Mouse (Mus musculus): ENCODE measurements around the gene Olfr1129. TPM values are rescaled to one million over a fixed set of nuclear protein-coding genes. Genes with fewer than 3 reads are reported as not detected.
"Not testable (repeated sequence)": the region's sequence is repeated elsewhere in the genome, so short reads cannot be mapped to it uniquely, and the experiment has no call there.

Olfr1129 gene
- polyA plus RNA-seq (2015; fragmentation: Nextera tagmentation; extraction: Ambion mirVana): not detected in 2 replicates

GRCm38 (mm10) chr2:87573602-87574001 lies at the start of gene Olfr1129:
TSS of gene Olfr1129 (plus strand) at chr2:87573902.
- H3K9me3 ChIP-seq (ENCODE audit: control insufficient read depth, low read length); H3K27ac ChIP-seq (ENCODE audit: low read length); H3K4me2 ChIP-seq (ENCODE audit: low read length); H3K27me3 ChIP-seq (replicated peaks; ENCODE audit: control insufficient read depth, insufficient read depth, low read length); H3K9ac ChIP-seq (replicated peaks; ENCODE audit: low read depth, low read length); H3K4me3 ChIP-seq (replicated peaks; ENCODE audit: low read length); H3K4me1 ChIP-seq (replicated peaks; ENCODE audit: control insufficient read depth, insufficient read depth, low read length); ATAC-seq; H3K36me3 ChIP-seq (ENCODE audit: control insufficient read depth, insufficient read depth): not testable (repeated sequence)
- 74% methylated on average over 1 of the region's 1 CpGs for WGBS

GRCm38 (mm10) chr2:87525899-87526616 lies 47.6 kb upstream of the Olfr1129 start:
- H3K9ac ChIP-seq (replicated peaks; ENCODE audit: low read depth, low read length); H3K36me3 ChIP-seq (ENCODE audit: control insufficient read depth, insufficient read depth); H3K27ac ChIP-seq (ENCODE audit: low read length); H3K27me3 ChIP-seq (replicated peaks; ENCODE audit: control insufficient read depth, insufficient read depth, low read length); H3K9me3 ChIP-seq (ENCODE audit: control insufficient read depth, low read length); H3K4me1 ChIP-seq (replicated peaks; ENCODE audit: control insufficient read depth, insufficient read depth, low read length): not testable (repeated sequence)
- peak overlapping the region; percentile 35 for H3K4me3 ChIP-seq (replicated peaks; ENCODE audit: low read length)
- peak; percentile 71 for ATAC-seq
- peak overlapping the region; percentile 44 for H3K4me2 ChIP-seq (ENCODE audit: low read length)
- WGBS: 28% methylated on average over 38 of the region's 39 CpGs

- Histone ChIP-seq H3K4me3 (replicated peaks; ENCODE audit: low read length) (no peak within 1 kb of the TSS), H3K27me3 (replicated peaks; ENCODE audit: control insufficient read depth, insufficient read depth, low read length) (no peaks in the 10 kb centered on the region), H3K4me2 (ENCODE audit: low read length) (no peak within 1 kb of the TSS), H3K27ac (ENCODE audit: low read length) (no peak within 1 kb of the TSS), H3K36me3 (ENCODE audit: control insufficient read depth, insufficient read depth) (no peaks in the 10 kb centered on the region), H3K9ac (replicated peaks; ENCODE audit: low read depth, low read length) (no peak within 1 kb of the TSS), H3K9me3 (ENCODE audit: control insufficient read depth, low read length) (no peaks in the 10 kb centered on the region), H3K4me1 (replicated peaks; ENCODE audit: control insufficient read depth, insufficient read depth, low read length) (no peaks in the 10 kb centered on the region)
- no peak for ATAC-seq
These were observed 42.2 kb upstream of the Olfr1129 start, which contains the start of gene Olfr153 for GRCm38 (mm10) chr2:87531496-87531895. TSS of gene Olfr153 (plus strand) at chr2:87531796.

GRCm38 (mm10) chr2:87534826-87535225 lies 38.9 kb upstream of the Olfr1129 start:
- no peak overlapping the region for H3K4me2 ChIP-seq (ENCODE audit: low read length)
- 72% methylated on average over 2 of the region's 2 CpGs for WGBS

GRCm38 (mm10) chr2:87545442-87545841 lies 28.3 kb upstream of the Olfr1129 start, which contains the start of gene Olfr1128:
TSS of gene Olfr1128 (minus strand) at chr2:87545542.
- Histone ChIP-seq H3K9me3 (ENCODE audit: control insufficient read depth, low read length) (no peaks in the 10 kb centered on the region), H3K9ac (replicated peaks; ENCODE audit: low read depth, low read length) (no peak within 1 kb of the TSS), H3K4me2 (ENCODE audit: low read length) (no peak within 1 kb of the TSS), H3K36me3 (ENCODE audit: control insufficient read depth, insufficient read depth) (no peaks in the 10 kb centered on the region), H3K27me3 (replicated peaks; ENCODE audit: control insufficient read depth, insufficient read depth, low read length) (no peaks in the 10 kb centered on the region), H3K4me1 (replicated peaks; ENCODE audit: control insufficient read depth, insufficient read depth, low read length) (no peaks in the 10 kb centered on the region), H3K27ac (ENCODE audit: low read length) (no peak within 1 kb of the TSS), H3K4me3 (replicated peaks; ENCODE audit: low read length) (no peak within 1 kb of the TSS)
- 96% methylated on average over 1 of the region's 1 CpGs for WGBS
- no peak for ATAC-seq

More at GRCm38 (mm10) chr2:87534826-87535225, 38.9 kb upstream of the Olfr1129 start:
- Histone ChIP-seq H3K4me1 (replicated peaks; ENCODE audit: control insufficient read depth, insufficient read depth, low read length) (no peaks in the 10 kb centered on the region), H3K4me3 (replicated peaks; ENCODE audit: low read length) (no peak overlapping the region), H3K9ac (replicated peaks; ENCODE audit: low read depth, low read length) (no peak overlapping the region), H3K36me3 (ENCODE audit: control insufficient read depth, insufficient read depth) (no peaks in the 10 kb centered on the region), H3K27me3 (replicated peaks; ENCODE audit: control insufficient read depth, insufficient read depth, low read length) (no peaks in the 10 kb centered on the region), H3K27ac (ENCODE audit: low read length) (no peak overlapping the region), H3K9me3 (ENCODE audit: control insufficient read depth, low read length) (no peaks in the 10 kb centered on the region)
- ATAC-seq: no peak

- not testable (repeated sequence) for ATAC-seq; H3K36me3 ChIP-seq (ENCODE audit: control insufficient read depth, insufficient read depth); H3K4me3 ChIP-seq (replicated peaks; ENCODE audit: low read length); H3K9me3 ChIP-seq (ENCODE audit: control insufficient read depth, low read length); H3K4me1 ChIP-seq (replicated peaks; ENCODE audit: control insufficient read depth, insufficient read depth, low read length); H3K27ac ChIP-seq (ENCODE audit: low read length); H3K4me2 ChIP-seq (ENCODE audit: low read length); H3K9ac ChIP-seq (replicated peaks; ENCODE audit: low read depth, low read length); H3K27me3 ChIP-seq (replicated peaks; ENCODE audit: control insufficient read depth, insufficient read depth, low read length)
These were observed 32.2 kb downstream of the Olfr1129 start, which contains the start of gene Olfr1130 for GRCm38 (mm10) chr2:87605912-87606311. TSS of gene Olfr1130 (plus strand) at chr2:87606212.

GRCm38 (mm10) chr2:87626804-87627203 lies 53.1 kb downstream of the Olfr1129 start, which contains the start of gene Olfr1131:
TSS of gene Olfr1131 (plus strand) at chr2:87627104.
- no peak within 1 kb of the TSS for H3K4me2 ChIP-seq (ENCODE audit: low read length)
- 72% methylated on average over 3 of the region's 3 CpGs for WGBS
- H3K36me3 ChIP-seq (ENCODE audit: control insufficient read depth, insufficient read depth): no peaks in the 10 kb centered on the region
- no peak within 1 kb of the TSS for H3K4me3 ChIP-seq (replicated peaks; ENCODE audit: low read length)
- no peaks in the 10 kb centered on the region for H3K9me3 ChIP-seq (ENCODE audit: control insufficient read depth, low read length)
- H3K4me1 ChIP-seq (replicated peaks; ENCODE audit: control insufficient read depth, insufficient read depth, low read length): no peaks in the 10 kb centered on the region
- no peaks in the 10 kb centered on the region for H3K27me3 ChIP-seq (replicated peaks; ENCODE audit: control insufficient read depth, insufficient read depth, low read length)
- no peak within 1 kb of the TSS for H3K9ac ChIP-seq (replicated peaks; ENCODE audit: low read depth, low read length)
- no peak within 1 kb of the TSS for H3K27ac ChIP-seq (ENCODE audit: low read length)
- ATAC-seq: no peak

Other genes with a start within 250 kb of the Olfr1129 start
- gene Olfr1120, start 219.1 kb upstream of the Olfr1129 start, polyA plus RNA-seq (2015; fragmentation: Nextera tagmentation; extraction: Ambion mirVana): not detected in 2 replicates
- not detected in 2 replicates for gene Olfr1121, start 204.0 kb upstream of the Olfr1129 start, polyA plus RNA-seq (2015; fragmentation: Nextera tagmentation; extraction: Ambion mirVana)
- not detected in 2 replicates for gene Olfr1122, start 188.1 kb upstream of the Olfr1129 start, polyA plus RNA-seq (2015; fragmentation: Nextera tagmentation; extraction: Ambion mirVana)
- not detected in 2 replicates for gene Olfr1123, start 157.3 kb upstream of the Olfr1129 start, polyA plus RNA-seq (2015; fragmentation: Nextera tagmentation; extraction: Ambion mirVana)
- 0.09 TPM in 1 of 2 replicates, not detected in the other for gene Olfr1124, start 143.6 kb upstream of the Olfr1129 start, polyA plus RNA-seq (2015; fragmentation: Nextera tagmentation; extraction: Ambion mirVana)
- not detected in 2 replicates for gene Olfr1126, start 119.9 kb upstream of the Olfr1129 start, polyA plus RNA-seq (2015; fragmentation: Nextera tagmentation; extraction: Ambion mirVana)
- not detected in 2 replicates for gene Pramel7, start 76.8 kb upstream of the Olfr1129 start, polyA plus RNA-seq (2015; fragmentation: Nextera tagmentation; extraction: Ambion mirVana)
- gene Pramel6, start 67.3 kb upstream of the Olfr1129 start, polyA plus RNA-seq (2015; fragmentation: Nextera tagmentation; extraction: Ambion mirVana): not detected in 2 replicates
- gene Olfr153, start 42.1 kb upstream of the Olfr1129 start, polyA plus RNA-seq (2015; fragmentation: Nextera tagmentation; extraction: Ambion mirVana): not detected in 2 replicates
- not detected in 2 replicates for gene Olfr1128, start 28.4 kb upstream of the Olfr1129 start, polyA plus RNA-seq (2015; fragmentation: Nextera tagmentation; extraction: Ambion mirVana)
- gene Olfr1130, start 32.3 kb downstream of the Olfr1129 start, polyA plus RNA-seq (2015; fragmentation: Nextera tagmentation; extraction: Ambion mirVana): not detected in 2 replicates
- gene Olfr1131, start 53.2 kb downstream of the Olfr1129 start, polyA plus RNA-seq (2015; fragmentation: Nextera tagmentation; extraction: Ambion mirVana): not detected in 2 replicates
- not detected in 2 replicates for gene Olfr1132, start 63.6 kb downstream of the Olfr1129 start, polyA plus RNA-seq (2015; fragmentation: Nextera tagmentation; extraction: Ambion mirVana)
- not detected in 2 replicates for gene Olfr1133, start 73.5 kb downstream of the Olfr1129 start, polyA plus RNA-seq (2015; fragmentation: Nextera tagmentation; extraction: Ambion mirVana)
- gene Olfr1134, start 84.6 kb downstream of the Olfr1129 start, polyA plus RNA-seq (2015; fragmentation: Nextera tagmentation; extraction: Ambion mirVana): not detected in 2 replicates
- gene Olfr1135, start 99.8 kb downstream of the Olfr1129 start, polyA plus RNA-seq (2015; fragmentation: Nextera tagmentation; extraction: Ambion mirVana): not detected in 2 replicates
- gene Olfr1136, start 120.0 kb downstream of the Olfr1129 start, polyA plus RNA-seq (2015; fragmentation: Nextera tagmentation; extraction: Ambion mirVana): not detected in 2 replicates
- gene Olfr1137, start 139.3 kb downstream of the Olfr1129 start, polyA plus RNA-seq (2015; fragmentation: Nextera tagmentation; extraction: Ambion mirVana): not detected in 2 replicates
- gene Olfr1138, start 166.1 kb downstream of the Olfr1129 start, polyA plus RNA-seq (2015; fragmentation: Nextera tagmentation; extraction: Ambion mirVana): not detected in 2 replicates
- not detected in 2 replicates for gene Olfr1140, start 169.8 kb downstream of the Olfr1129 start, polyA plus RNA-seq (2015; fragmentation: Nextera tagmentation; extraction: Ambion mirVana)
- gene Olfr1141, start 180.1 kb downstream of the Olfr1129 start, polyA plus RNA-seq (2015; fragmentation: Nextera tagmentation; extraction: Ambion mirVana): not detected in 2 replicates
- not detected in 2 replicates for gene Olfr152, start 205.6 kb downstream of the Olfr1129 start, polyA plus RNA-seq (2015; fragmentation: Nextera tagmentation; extraction: Ambion mirVana)
- not detected in 2 replicates for gene Olfr1143, start 226.7 kb downstream of the Olfr1129 start, polyA plus RNA-seq (2015; fragmentation: Nextera tagmentation; extraction: Ambion mirVana)
- not detected in 2 replicates for gene Olfr1145, start 235.9 kb downstream of the Olfr1129 start, polyA plus RNA-seq (2015; fragmentation: Nextera tagmentation; extraction: Ambion mirVana)

Data from forebrain, embryonic 16.5 days (tissue).